Mouse (Mus musculus): ENCODE results near the gene Slc17a1. TPM values are rescaled to one million over a fixed set of nuclear protein-coding genes. Genes with fewer than 3 reads are reported as not detected.

Gene Slc17a1
- polyA plus RNA-seq, 1 experiment from 2014 or later: 0.53 TPM

DNA sequence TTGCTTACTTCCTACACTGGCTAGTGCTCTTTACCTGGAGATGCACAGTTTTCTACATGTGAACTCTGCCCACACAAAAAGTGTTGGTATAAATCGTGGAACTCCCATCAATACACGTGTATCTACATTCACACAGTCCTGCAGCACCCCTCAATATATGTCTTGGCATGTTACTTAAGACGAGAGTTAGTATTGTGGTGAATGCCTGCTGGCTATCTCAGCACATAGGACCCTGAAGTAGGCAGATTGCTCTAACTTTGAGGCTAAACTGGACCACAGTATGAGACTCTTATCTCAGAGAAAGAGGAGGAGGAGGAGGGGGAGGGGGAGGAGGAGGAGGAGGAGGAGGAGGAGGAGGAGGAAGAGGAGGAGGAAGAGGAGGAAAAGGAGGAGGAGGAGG, 11.6 kb downstream of the Slc17a1 start:
- Histone ChIP-seq H3K4me3 (ENCODE audit: low read depth, low read length) (no peak overlapping the region), H3K4me2 (ENCODE audit: low read length) (no peak overlapping the region), H3K27ac (ENCODE audit: low read depth) (no peak overlapping the region), H3K27me3 (replicated peaks; ENCODE audit: control insufficient read depth, insufficient read depth, low read length) (no peaks in the 10 kb centered on the region), H3K9ac (ENCODE audit: low read length) (no peak overlapping the region), H3K4me1 (replicated peaks; ENCODE audit: control insufficient read depth, insufficient read depth, low read length) (no peaks in the 10 kb centered on the region), H3K36me3 (ENCODE audit: control insufficient read depth, insufficient read depth, low read length) (no peaks in the 10 kb centered on the region), H3K9me3 (ENCODE audit: control insufficient read depth, low read length) (no peaks in the 10 kb centered on the region)
- WGBS: 71% methylated on average over 3 of the region's 3 CpGs
- ATAC-seq (replicated peaks; ENCODE audit: low FRiP score, low TSS enrichment, low read depth) (no peak), DNase-seq (ENCODE audit: low spot score) (no peak)

DNA sequence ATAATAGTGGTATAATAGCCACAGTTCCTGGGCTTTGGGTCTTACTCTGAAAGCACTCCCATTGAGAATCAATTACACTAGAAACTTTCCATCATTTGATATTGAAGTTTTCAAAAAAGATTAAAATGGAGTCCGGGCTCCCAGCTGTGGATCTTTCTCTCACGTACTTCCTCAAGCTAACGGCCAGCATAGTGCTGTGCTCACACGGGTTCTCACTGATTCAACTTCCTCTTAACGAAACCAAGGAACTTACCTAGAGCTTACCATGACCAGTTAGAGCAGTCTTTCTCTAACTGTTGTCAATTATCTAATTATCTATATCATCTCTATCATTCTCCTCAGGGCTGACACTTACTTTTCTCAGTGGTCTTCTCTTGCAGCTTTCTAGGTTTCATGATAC, 12.1 kb downstream of the Slc17a1 start:
- Histone ChIP-seq H3K27me3 (replicated peaks; ENCODE audit: control insufficient read depth, insufficient read depth, low read length) (no peaks in the 10 kb centered on the region), H3K4me2 (ENCODE audit: low read length) (no peak overlapping the region), H3K9ac (ENCODE audit: low read length) (no peak overlapping the region), H3K27ac (ENCODE audit: low read depth) (no peak overlapping the region), H3K4me3 (ENCODE audit: low read depth, low read length) (no peak overlapping the region), H3K9me3 (ENCODE audit: control insufficient read depth, low read length) (no peaks in the 10 kb centered on the region), H3K36me3 (ENCODE audit: control insufficient read depth, insufficient read depth, low read length) (no peaks in the 10 kb centered on the region), H3K4me1 (replicated peaks; ENCODE audit: control insufficient read depth, insufficient read depth, low read length) (no peaks in the 10 kb centered on the region)
- DNase-seq (ENCODE audit: low spot score) (no peak), ATAC-seq (replicated peaks; ENCODE audit: low FRiP score, low TSS enrichment, low read depth) (no peak)
- 81% methylated on average over 5 of the region's 5 CpGs for WGBS

DNA sequence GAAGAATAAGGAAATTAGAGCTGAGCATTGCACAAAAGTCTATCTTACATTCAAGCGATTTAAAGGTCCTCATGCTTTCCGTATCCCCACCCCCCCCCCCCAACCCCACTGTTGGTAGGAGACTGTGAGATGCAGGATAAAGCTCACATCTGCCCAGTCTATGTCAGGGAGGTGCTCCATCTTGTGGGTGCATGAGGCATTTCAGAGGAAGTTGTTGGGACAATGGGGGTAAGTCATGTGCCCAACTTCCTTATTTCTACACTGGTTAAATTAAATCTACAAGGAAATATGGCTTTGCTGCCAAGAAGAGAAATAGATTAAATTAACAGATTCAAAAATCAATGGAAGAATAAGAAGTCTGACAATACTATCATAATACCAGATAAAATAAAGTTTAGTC, 18.0 kb downstream of the Slc17a1 start:
- 0 out of 2 replicates have a peak, but pooled peaks have one; percentile 53 for ATAC-seq (replicated peaks; ENCODE audit: low FRiP score, low TSS enrichment, low read depth)
- H3K4me1 ChIP-seq (replicated peaks; ENCODE audit: control insufficient read depth, insufficient read depth, low read length): no peaks in the 10 kb centered on the region

DNA sequence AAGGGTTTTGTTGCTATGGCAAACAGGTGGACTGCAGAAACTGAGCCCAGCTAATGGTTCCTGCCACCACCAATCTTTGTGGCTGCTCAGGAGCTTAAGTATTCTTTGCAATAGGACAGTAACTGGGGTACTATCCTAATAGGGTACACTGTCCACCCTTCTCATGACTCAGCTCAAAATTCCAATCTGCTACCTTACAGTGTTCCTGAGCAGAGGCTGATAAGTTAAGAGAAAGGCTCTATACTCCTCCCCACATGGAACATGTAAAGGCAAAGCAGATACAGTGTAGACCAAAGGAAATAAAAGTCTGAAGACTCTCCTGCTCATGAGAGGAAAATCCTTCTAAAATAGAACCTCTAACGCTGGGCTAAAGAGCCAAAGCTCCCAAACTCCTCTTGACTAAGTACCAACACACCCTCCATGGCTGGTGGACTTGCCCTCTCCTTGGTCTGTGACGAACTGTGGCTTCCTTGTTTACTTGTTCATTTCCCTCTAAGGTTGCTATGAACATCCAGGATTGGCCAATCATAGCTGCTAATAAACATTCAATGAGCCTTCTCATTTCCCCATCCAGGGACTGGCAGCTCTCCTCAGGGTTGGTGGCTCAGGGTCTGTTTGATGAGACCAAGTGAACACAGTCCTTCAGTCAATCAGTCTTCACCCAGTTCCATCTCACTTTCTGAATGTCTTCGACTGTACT, 19.6 kb downstream of the Slc17a1 start:
- Histone ChIP-seq H3K4me1 (replicated peaks; ENCODE audit: control insufficient read depth, insufficient read depth, low read length) (no peaks in the 10 kb centered on the region), H3K27me3 (replicated peaks; ENCODE audit: control insufficient read depth, insufficient read depth, low read length) (no peaks in the 10 kb centered on the region), H3K9me3 (ENCODE audit: control insufficient read depth, low read length) (no peaks in the 10 kb centered on the region), H3K4me3 (ENCODE audit: low read depth, low read length) (no peak overlapping the region), H3K36me3 (ENCODE audit: control insufficient read depth, insufficient read depth, low read length) (no peaks in the 10 kb centered on the region), H3K9ac (ENCODE audit: low read length) (no peak overlapping the region), H3K27ac (ENCODE audit: low read depth) (no peak overlapping the region), H3K4me2 (ENCODE audit: low read length) (no peak overlapping the region)
- no peak for DNase-seq (ENCODE audit: low spot score)
- no peak for ATAC-seq (replicated peaks; ENCODE audit: low FRiP score, low TSS enrichment, low read depth)
- WGBS: 75% methylated on average over 3 of the region's 3 CpGs

More for the DNA sequence above, 18.0 kb downstream of the Slc17a1 start:
- Histone ChIP-seq H3K9ac (ENCODE audit: low read length) (no peak overlapping the region), H3K4me2 (ENCODE audit: low read length) (no peak overlapping the region), H3K36me3 (ENCODE audit: control insufficient read depth, insufficient read depth, low read length) (no peaks in the 10 kb centered on the region), H3K27ac (ENCODE audit: low read depth) (no peak overlapping the region), H3K4me3 (ENCODE audit: low read depth, low read length) (no peak overlapping the region), H3K27me3 (replicated peaks; ENCODE audit: control insufficient read depth, insufficient read depth, low read length) (no peaks in the 10 kb centered on the region), H3K9me3 (ENCODE audit: control insufficient read depth, low read length) (no peaks in the 10 kb centered on the region)
- DNase-seq (ENCODE audit: low spot score): no peak
- WGBS: 43% methylated on average over 2 of the region's 2 CpGs

DNA sequence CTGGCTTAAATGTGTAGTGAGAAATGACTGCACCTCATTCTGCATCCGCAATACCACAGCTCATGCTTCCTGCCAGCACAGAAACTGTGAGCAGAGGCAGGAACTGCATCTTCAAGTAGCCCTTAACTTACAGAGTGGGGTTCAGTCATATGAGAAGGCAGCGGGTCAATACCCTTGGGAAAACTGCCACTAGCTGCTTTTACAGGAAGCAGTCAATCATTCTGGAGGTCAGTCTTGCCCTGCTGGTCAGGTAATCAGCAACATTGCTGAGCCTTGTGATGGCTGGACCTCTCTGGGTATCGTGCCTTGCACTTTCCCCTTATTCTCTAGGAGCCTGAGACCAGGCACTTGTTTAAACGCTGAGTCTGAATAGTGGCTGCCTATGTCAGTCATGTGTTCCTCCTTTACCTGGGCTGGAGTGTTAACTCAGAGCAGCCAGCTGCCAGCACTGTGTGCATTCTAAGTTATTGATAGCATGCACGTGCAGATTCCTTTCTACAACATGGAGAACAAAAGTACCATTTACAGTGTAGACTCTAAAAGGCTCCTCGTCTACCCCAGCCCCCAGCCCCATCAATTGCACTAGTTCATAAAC, 21.6 kb downstream of the Slc17a1 start:
- 55% methylated on average over 6 of the region's 6 CpGs for WGBS
- Histone ChIP-seq H3K9me3 (ENCODE audit: control insufficient read depth, low read length) (no peaks in the 10 kb centered on the region), H3K9ac (ENCODE audit: low read length) (no peak overlapping the region), H3K4me2 (ENCODE audit: low read length) (no peak overlapping the region), H3K27me3 (replicated peaks; ENCODE audit: control insufficient read depth, insufficient read depth, low read length) (no peaks in the 10 kb centered on the region), H3K27ac (ENCODE audit: low read depth) (no peak overlapping the region), H3K36me3 (ENCODE audit: control insufficient read depth, insufficient read depth, low read length) (no peaks in the 10 kb centered on the region), H3K4me1 (replicated peaks; ENCODE audit: control insufficient read depth, insufficient read depth, low read length) (no peaks in the 10 kb centered on the region), H3K4me3 (ENCODE audit: low read depth, low read length) (no peak overlapping the region)
- no peak for ATAC-seq (replicated peaks; ENCODE audit: low FRiP score, low TSS enrichment, low read depth)
- no peak for DNase-seq (ENCODE audit: low spot score)

DNA sequence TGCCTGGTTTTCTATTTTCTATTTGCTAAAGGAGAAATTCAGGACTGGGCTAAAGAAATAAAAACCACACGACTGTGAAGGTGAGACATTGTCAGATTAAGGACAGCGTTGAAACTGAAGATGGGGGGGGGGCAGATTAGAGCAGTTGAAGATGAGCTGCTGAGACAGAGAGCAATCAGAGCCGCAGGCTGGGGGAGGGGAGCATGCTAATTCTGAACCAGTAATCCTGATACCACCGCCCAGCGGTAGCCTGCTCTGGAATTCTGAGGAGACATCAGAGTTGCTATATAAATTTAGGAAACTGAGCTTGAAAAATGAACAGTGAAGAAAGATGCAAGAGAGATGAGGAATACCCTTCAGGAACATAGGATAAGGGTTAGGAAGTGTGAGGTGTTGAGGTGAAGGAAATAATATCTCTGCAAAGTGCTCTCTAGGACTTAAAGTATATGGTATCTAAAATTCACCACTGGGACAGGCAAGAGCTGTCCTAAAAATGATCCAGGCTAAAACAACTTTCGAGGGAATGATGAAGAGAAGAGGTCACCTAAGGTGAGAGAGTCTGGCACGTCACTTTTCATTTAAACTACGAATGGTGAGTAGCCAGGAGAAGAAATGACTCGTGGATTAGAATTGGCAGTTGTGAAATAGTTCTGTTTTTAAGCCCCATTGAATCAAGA, 25.2 kb downstream of the Slc17a1 start:
- WGBS: 32% methylated on average over 9 of the region's 9 CpGs

DNA sequence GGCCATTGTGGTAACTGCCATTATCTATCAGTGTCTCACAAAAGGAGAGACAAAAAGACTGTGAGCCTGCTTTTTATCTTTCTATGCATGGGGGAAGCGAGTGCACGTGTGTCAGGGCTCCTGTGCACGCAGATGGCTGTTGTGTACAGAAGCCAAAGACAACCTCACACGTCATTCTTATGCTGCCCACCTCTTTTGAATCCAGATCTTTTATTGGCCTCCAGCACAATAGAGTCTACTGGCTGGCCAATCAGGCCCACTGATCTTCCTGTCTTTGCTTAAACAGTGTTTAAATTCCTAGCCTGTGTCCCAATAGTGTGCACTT, 25.7 kb downstream of the Slc17a1 start:
- Histone ChIP-seq H3K4me2 (ENCODE audit: low read length) (no peak overlapping the region), H3K9me3 (ENCODE audit: control insufficient read depth, low read length) (no peaks in the 10 kb centered on the region), H3K4me3 (ENCODE audit: low read depth, low read length) (no peak overlapping the region), H3K9ac (ENCODE audit: low read length) (no peak overlapping the region), H3K36me3 (ENCODE audit: control insufficient read depth, insufficient read depth, low read length) (no peaks in the 10 kb centered on the region), H3K4me1 (replicated peaks; ENCODE audit: control insufficient read depth, insufficient read depth, low read length) (no peaks in the 10 kb centered on the region), H3K27me3 (replicated peaks; ENCODE audit: control insufficient read depth, insufficient read depth, low read length) (no peaks in the 10 kb centered on the region), H3K27ac (ENCODE audit: low read depth) (no peak overlapping the region)
- 44% methylated on average over 4 of the region's 4 CpGs for WGBS
- ATAC-seq (replicated peaks; ENCODE audit: low FRiP score, low TSS enrichment, low read depth): no peak
- no peak for DNase-seq (ENCODE audit: low spot score)

More for the DNA sequence above, 25.2 kb downstream of the Slc17a1 start:
- Histone ChIP-seq H3K9ac (ENCODE audit: low read length) (no peak overlapping the region), H3K4me2 (ENCODE audit: low read length) (no peak overlapping the region), H3K27ac (ENCODE audit: low read depth) (no peak overlapping the region), H3K4me1 (replicated peaks; ENCODE audit: control insufficient read depth, insufficient read depth, low read length) (no peaks in the 10 kb centered on the region), H3K4me3 (ENCODE audit: low read depth, low read length) (no peak overlapping the region), H3K36me3 (ENCODE audit: control insufficient read depth, insufficient read depth, low read length) (no peaks in the 10 kb centered on the region), H3K27me3 (replicated peaks; ENCODE audit: control insufficient read depth, insufficient read depth, low read length) (no peaks in the 10 kb centered on the region), H3K9me3 (ENCODE audit: control insufficient read depth, low read length) (no peaks in the 10 kb centered on the region)
- no peak for ATAC-seq (replicated peaks; ENCODE audit: low FRiP score, low TSS enrichment, low read depth)
- no peak for DNase-seq (ENCODE audit: low spot score)

DNA sequence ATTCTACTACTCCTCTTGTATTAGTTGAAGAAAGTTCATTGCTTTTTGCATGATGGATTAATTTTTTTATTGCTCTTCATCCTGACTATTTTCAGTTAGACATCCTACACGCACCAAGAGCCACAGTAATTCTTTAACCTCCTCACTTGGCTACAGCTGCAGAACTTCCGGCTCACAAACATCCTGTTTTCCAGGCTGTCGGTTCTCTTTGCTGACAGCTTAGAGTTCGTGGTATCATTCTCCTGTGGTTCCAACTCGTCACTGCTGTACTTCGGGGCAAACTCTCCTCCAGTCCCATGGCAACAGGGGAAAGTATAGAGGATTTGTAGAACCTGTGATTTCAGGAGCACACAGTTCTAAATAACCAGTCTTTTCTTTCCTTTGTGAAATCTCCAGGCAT, 30.7 kb downstream of the Slc17a1 start:
- H3K36me3 ChIP-seq (ENCODE audit: control insufficient read depth, insufficient read depth, low read length): no peaks in the 10 kb centered on the region
- no peaks in the 10 kb centered on the region for H3K4me1 ChIP-seq (replicated peaks; ENCODE audit: control insufficient read depth, insufficient read depth, low read length)
- no peaks in the 10 kb centered on the region for H3K9me3 ChIP-seq (ENCODE audit: control insufficient read depth, low read length)
- no peak overlapping the region for H3K27ac ChIP-seq (ENCODE audit: low read depth)
- H3K9ac ChIP-seq (ENCODE audit: low read length): no peak overlapping the region
- H3K4me3 ChIP-seq (ENCODE audit: low read depth, low read length): no peak overlapping the region
- ATAC-seq (replicated peaks; ENCODE audit: low FRiP score, low TSS enrichment, low read depth): no peak
- no peak for DNase-seq (ENCODE audit: low spot score)
- H3K27me3 ChIP-seq (replicated peaks; ENCODE audit: control insufficient read depth, insufficient read depth, low read length): no peaks in the 10 kb centered on the region
- H3K4me2 ChIP-seq (ENCODE audit: low read length): no peak overlapping the region
- WGBS: 47% methylated on average over 6 of the region's 6 CpGs

DNA sequence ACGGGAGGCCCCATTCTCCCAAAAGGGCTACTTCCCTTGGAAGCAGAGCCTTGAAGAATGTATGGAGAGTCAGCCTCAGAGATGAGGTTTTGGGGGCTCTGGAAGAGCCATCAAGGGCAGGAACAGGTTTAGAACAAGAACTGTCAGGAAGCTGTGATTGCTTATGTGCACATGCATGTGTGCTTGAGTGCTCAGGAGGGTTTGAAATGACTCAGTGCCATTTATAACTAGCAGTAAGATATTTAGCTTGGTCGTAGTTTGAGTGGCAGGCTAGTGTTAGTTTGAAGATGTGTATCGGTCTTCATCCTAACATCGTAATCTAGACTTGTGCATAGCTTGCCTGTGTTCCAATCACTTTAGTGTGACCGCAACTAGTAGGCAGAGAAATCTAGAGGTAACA, 39.4 kb downstream of the Slc17a1 start:
- no peak for DNase-seq (ENCODE audit: low spot score)
- WGBS: 93% methylated on average over 5 of the region's 5 CpGs

More for the DNA sequence above, 39.4 kb downstream of the Slc17a1 start:
- Histone ChIP-seq H3K36me3 (ENCODE audit: control insufficient read depth, insufficient read depth, low read length) (no peaks in the 10 kb centered on the region), H3K27ac (ENCODE audit: low read depth) (no peak overlapping the region), H3K27me3 (replicated peaks; ENCODE audit: control insufficient read depth, insufficient read depth, low read length) (no peaks in the 10 kb centered on the region), H3K9me3 (ENCODE audit: control insufficient read depth, low read length) (no peaks in the 10 kb centered on the region), H3K9ac (ENCODE audit: low read length) (no peak overlapping the region), H3K4me1 (replicated peaks; ENCODE audit: control insufficient read depth, insufficient read depth, low read length) (no peaks in the 10 kb centered on the region), H3K4me3 (ENCODE audit: low read depth, low read length) (no peak overlapping the region), H3K4me2 (ENCODE audit: low read length) (no peak overlapping the region)
- no peak for ATAC-seq (replicated peaks; ENCODE audit: low FRiP score, low TSS enrichment, low read depth)
